Mouse (Mus musculus): ENCODE measurements around the gene Rbm25. TPM values are rescaled to one million over a fixed set of nuclear protein-coding genes. Genes with fewer than 3 reads are reported as not detected.

Gene Rbm25
- 22.9 and 32.0 TPM in 2 replicates for polyA plus RNA-seq (2012; rRNA removed; ENCODE audit: low replicate concordance)

GRCm38 (mm10) chr12:83630936-83631335 lies at the start of gene Rbm25:
Gene Rbm25, plus strand, starts transcription at chr12:83631236.

GRCm38 (mm10) chr12:83597025-83597501 lies 34.0 kb upstream of the Rbm25 start, which contains the start of gene Zfyve1:
Gene Zfyve1, minus strand, starts transcription at chr12:83597222.

GRCm38 (mm10) chr12:83687934-83688315 lies 56.9 kb downstream of the Rbm25 start, which contains the start of gene Psen1:
Gene Psen1, plus strand, starts transcription at chr12:83688152.

Other genes starting within 250 kb of the Rbm25 start
- gene Dpf3, start 143.5 kb upstream of the Rbm25 start, polyA plus RNA-seq (2012; rRNA removed; ENCODE audit: low replicate concordance), result 1.8 and 4.0 TPM in 2 replicates
- gene Dcaf4, start 110.8 kb upstream of the Rbm25 start, polyA plus RNA-seq (2012; rRNA removed; ENCODE audit: low replicate concordance), result 27.4 and 39.4 TPM in 2 replicates
- gene Zfyve1, start 34.0 kb upstream of the Rbm25 start, polyA plus RNA-seq (2012; rRNA removed; ENCODE audit: low replicate concordance), result 25.4 and 33.6 TPM in 2 replicates
- 15.6 and 26.4 TPM in 2 replicates for gene Psen1, start 56.9 kb downstream of the Rbm25 start, polyA plus RNA-seq (2012; rRNA removed; ENCODE audit: low replicate concordance)
- 35.9 and 84.8 TPM in 2 replicates for gene Papln, start 132.4 kb downstream of the Rbm25 start, polyA plus RNA-seq (2012; rRNA removed; ENCODE audit: low replicate concordance)

All from mammary gland, adult 2 months (tissue).